Mouse (Mus musculus) embryonic facial prominence, embryonic 12.5 days (tissue): ENCODE data around the gene Padi2. TPM values are rescaled to one million over a fixed set of nuclear protein-coding genes. Genes with fewer than 3 reads are reported as not detected.

Source experiments
- ATAC-seq: fragments of 200-750 bp; cut with Nextera tagmentation; 2 replicates; pipeline ENCODE4 v1.8.0; 2017; ENCODE audit not compliant: insufficient number of reproducible peaks, insufficient read depth, low FRiP score, low TSS enrichment
- H3K27ac ChIP-seq: fragments of 300-500 bp; sonication (generic); 2 replicates; pipeline ENCODE4 v1.5.1; 2016; ENCODE audit warnings: mild to moderate bottlenecking
- H3K27me3 ChIP-seq: fragments of 300-500 bp; sonication (generic); 2 replicates; pipeline ENCODE4 v1.6.1; 2016; ENCODE audit warnings: mild to moderate bottlenecking, moderate library complexity
- H3K36me3 ChIP-seq: fragments of 300-500 bp; sonication (generic); 2 replicates; pipeline ENCODE4 v1.6.1; 2016; ENCODE audit warnings: mild to moderate bottlenecking
- H3K4me1 ChIP-seq: fragments of 300-500 bp; sonication (generic); 2 replicates; pipeline ENCODE4 v1.6.1; 2016
- H3K4me2 ChIP-seq: fragments of 300-500 bp; sonication (generic); replicated peaks from 2 replicates; pipeline ENCODE4 v1.6.1; 2016; ENCODE audit warnings: mild to moderate bottlenecking, moderate library complexity
- H3K4me3 ChIP-seq: fragments of 300-500 bp; sonication (generic); 2 replicates; pipeline ENCODE4 v1.5.1; 2016; ENCODE audit warnings: mild to moderate bottlenecking
- H3K9ac ChIP-seq: fragments of 300-500 bp; sonication (generic); 2 replicates; pipeline ENCODE4 v1.6.1; 2016; ENCODE audit warnings: mild to moderate bottlenecking, moderate library complexity
- H3K9me3 ChIP-seq: fragments of 300-500 bp; sonication (generic); 2 replicates; pipeline ENCODE4 v1.6.1; 2016; ENCODE audit warnings: mild to moderate bottlenecking, moderate library complexity
- WGBS: fragments of 180-500 bp; shearing (Covaris S2); methylation state at CpG from one replicate; pipeline ENCODE4 v1.1.7; 2016; 5-methylcytosine and 5-hydroxymethylcytosine counted together
- polyA plus RNA-seq: library from polyadenylated mRNA; unstranded; fragments of >200 nt; fragmentation: Nextera tagmentation; extraction: Ambion mirVana; gene quantifications from 2 replicates; pipeline ENCODE4 v1.2.1, GENCODE M21; 2016

The Padi2 gene
- polyA plus RNA-seq, 1 experiment from 2014 or later = 3.6 TPM

DNA sequence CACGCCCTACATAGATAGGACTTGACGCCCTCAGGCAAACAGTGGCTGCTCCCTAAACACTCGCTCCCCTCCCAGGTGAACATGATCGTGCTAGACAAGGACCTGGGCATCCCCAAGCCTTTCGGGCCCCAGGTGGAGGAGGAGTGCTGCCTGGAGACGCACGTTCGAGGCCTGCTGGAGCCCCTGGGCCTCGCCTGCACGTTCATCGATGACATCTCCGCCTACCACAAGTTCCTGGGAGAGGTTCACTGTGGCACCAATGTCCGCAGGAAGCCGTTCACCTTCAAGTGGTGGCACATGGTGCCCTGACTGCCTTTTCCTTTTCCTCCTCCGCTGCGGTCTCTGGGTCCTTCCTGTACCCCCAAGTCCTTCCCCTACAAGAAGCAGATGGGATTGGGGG, 43.5 kb downstream of the Padi2 start:
- no peak overlapping the region for H3K9ac ChIP-seq
- 87% methylated on average over 16 of the region's 16 CpGs for WGBS
- H3K4me1 ChIP-seq = no peaks in the 10 kb centered on the region
- H3K4me3 ChIP-seq = no peak overlapping the region
- no peak overlapping the region for H3K27ac ChIP-seq
- ATAC-seq = no peak
- no peaks in the 10 kb centered on the region for H3K9me3 ChIP-seq
- no peaks in the 10 kb centered on the region for H3K27me3 ChIP-seq
- no peak overlapping the region for H3K4me2 ChIP-seq
- H3K36me3 ChIP-seq = no peaks in the 10 kb centered on the region

DNA sequence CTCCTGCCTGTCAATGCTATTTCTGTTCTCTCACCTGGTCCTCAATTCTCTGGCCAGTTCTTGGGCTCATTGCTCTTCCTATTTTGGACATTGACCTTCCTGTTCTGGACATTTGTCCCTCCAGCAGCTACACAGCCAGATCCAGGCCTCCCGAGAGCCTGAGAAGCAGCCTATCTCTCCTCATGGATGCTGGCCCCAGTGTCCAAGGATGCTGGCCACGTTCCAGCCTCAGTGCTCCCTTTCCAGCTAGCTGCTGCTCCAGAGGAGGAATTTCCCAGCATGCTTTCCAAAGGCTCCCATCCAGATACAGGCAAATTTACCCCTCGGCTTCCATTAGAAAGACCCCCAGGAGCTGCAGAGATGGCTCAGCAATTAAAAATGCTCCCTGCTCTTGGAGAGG, 44.4 kb downstream of the Padi2 start:
- H3K9me3 ChIP-seq = no peaks in the 10 kb centered on the region
- no peaks in the 10 kb centered on the region for H3K36me3 ChIP-seq
- H3K9ac ChIP-seq = no peak overlapping the region
- no peaks in the 10 kb centered on the region for H3K27me3 ChIP-seq
- no peak overlapping the region for H3K4me3 ChIP-seq
- H3K27ac ChIP-seq = no peak overlapping the region
- ATAC-seq = no peak
- 82% methylated on average over 3 of the region's 3 CpGs for WGBS
- H3K4me1 ChIP-seq = no peaks in the 10 kb centered on the region
- H3K4me2 ChIP-seq = no peak overlapping the region

DNA sequence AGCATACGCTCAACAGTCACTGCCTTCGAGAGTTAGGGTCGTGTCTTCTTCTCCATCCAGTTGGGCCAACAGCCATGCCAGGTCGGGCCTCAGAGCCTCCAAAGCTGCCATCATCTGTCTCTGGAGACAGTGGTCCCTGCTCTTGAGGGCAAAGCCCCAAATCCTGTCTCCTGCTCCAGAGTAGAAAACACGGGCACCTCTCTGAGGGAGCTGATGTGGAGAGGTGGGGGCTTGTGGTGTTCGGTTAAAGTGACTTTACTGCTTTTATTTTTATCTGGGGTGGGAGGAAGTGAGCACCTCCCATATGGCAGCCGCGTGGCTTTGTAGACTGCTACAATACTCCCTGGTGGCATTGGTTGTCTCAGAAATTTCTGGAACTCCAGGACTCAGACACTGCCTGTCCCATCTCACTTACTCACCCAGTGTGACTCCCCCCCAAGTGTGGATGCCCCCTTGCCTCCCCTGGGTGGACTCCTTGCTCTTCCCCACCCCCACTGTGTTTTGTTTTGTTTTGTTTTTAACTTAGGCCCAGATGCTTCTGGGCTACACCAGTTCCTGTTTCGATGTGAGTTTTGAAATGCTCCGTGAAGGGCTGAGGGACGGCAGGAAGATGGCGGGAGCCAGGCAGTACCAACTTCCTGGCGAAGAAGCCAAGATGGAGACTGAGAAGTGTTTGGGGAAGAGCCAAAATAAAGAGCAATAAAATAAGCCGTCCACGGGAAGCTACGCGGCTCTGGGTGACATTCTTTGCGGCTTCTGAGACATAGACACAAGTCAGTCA, 45.9 kb downstream of the Padi2 start:
- Histone ChIP-seq H3K27me3 (no peaks in the 10 kb centered on the region), H3K4me2 (no peak overlapping the region), H3K36me3 (no peaks in the 10 kb centered on the region), H3K27ac (no peak overlapping the region), H3K4me1 (peaks cover 3% of the 10 kb centered on the region), H3K9me3 (no peaks in the 10 kb centered on the region), H3K4me3 (no peak overlapping the region), H3K9ac (no peak overlapping the region)
- 84% methylated on average over 18 of the region's 18 CpGs for WGBS
- no peak for ATAC-seq

DNA sequence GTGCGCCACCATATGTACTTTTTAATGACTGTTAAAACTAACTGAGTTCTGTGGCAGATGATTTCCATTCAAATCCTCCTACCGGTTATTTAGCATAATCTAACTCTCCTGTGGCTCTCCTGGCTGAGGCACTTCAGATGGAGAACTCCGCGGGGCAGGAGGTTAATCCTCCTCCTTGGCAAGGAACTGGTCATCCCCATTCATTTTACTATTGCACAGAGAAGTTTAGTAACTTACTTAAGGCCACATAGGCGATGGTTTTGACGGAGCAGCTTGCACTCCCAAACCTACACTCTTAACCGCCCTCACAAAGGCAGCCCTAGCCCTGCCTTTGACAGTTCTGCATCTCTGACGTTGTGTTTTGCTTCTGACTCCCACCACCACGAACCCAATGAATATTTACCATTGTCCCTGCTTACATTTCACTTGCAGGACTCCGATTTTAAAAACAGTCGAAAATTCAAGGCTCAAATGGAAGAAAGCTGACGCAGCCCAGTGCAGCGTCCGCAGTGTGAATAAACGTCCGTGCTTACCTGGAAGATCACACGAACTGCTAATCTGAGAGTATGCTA, 51.1 kb downstream of the Padi2 start:
- Histone ChIP-seq H3K27ac (peak overlapping the region; percentile 72; the same call in 1 of the 2 replicates), H3K9ac (peak overlapping the region; percentile 37; the same call in 1 of the 2 replicates), H3K4me2 (peak overlapping the region; percentile 64), H3K4me1 (peaks cover 13% of the 10 kb centered on the region), H3K36me3 (no peaks in the 10 kb centered on the region), H3K4me3 (peak overlapping the region; percentile 33), H3K27me3 (no peaks in the 10 kb centered on the region), H3K9me3 (no peaks in the 10 kb centered on the region)
- no peak for ATAC-seq
- WGBS = 5% methylated on average over 17 of the region's 17 CpGs

DNA sequence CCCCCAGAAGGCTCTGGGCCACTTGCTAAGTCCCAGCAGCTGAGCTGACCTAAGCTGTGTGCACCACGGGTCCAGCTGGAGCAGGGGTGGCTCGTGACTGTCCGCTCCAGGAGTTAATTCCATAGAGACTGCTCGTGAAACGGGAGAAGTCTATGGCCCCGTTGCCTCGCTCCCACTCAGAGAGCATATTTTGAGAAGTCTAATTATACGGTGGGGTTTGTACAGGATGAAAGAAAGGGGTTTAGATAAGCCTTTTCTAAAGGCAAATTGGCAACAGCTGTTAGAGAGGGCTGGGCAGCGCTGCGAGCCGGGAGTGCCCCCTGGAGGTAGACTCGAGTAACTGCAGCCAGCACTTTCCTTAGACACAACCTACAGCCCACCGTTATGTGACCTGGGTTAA, 51.6 kb downstream of the Padi2 start:
- H3K27me3 ChIP-seq = no peaks in the 10 kb centered on the region
- H3K4me3 ChIP-seq = peak overlapping the region; percentile 33
- no peaks in the 10 kb centered on the region for H3K9me3 ChIP-seq
- peak overlapping the region; percentile 64 for H3K4me2 ChIP-seq
- H3K27ac ChIP-seq = peak overlapping the region; percentile 72; the same call in 1 of the 2 replicates
- ATAC-seq = peak; percentile 55; the same call in 1 of the 2 replicates
- WGBS = under 1% methylated on average over 13 of the region's 13 CpGs
- peak overlapping the region; percentile 37; the same call in 1 of the 2 replicates for H3K9ac ChIP-seq
- no peaks in the 10 kb centered on the region for H3K36me3 ChIP-seq
- H3K4me1 ChIP-seq = peaks cover 18% of the 10 kb centered on the region

DNA sequence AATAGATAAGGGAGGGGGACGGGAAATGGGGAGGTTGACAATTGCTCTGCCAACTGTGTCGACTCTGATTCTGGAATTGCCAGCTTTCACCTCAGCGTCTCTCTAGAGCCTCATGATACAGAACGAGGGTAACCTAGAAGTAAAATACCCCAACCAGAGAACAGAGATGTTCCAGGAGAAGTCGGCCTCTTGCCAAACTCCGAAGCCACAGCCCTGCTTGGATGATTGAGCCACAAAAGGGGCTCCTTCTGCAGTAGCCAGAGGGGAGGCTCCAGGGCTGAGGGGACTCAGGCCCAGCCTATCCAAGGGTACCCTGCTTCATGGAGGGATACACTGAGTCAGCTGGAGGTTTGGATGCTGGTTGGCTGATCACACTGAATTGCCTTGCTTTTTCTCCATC, 52.2 kb downstream of the Padi2 start:
- Histone ChIP-seq H3K4me3 (no peak overlapping the region), H3K27me3 (no peaks in the 10 kb centered on the region), H3K9ac (no peak overlapping the region), H3K9me3 (no peaks in the 10 kb centered on the region), H3K36me3 (no peaks in the 10 kb centered on the region), H3K4me1 (peaks cover 22% of the 10 kb centered on the region), H3K4me2 (no peak overlapping the region), H3K27ac (no peak overlapping the region)
- WGBS = 52% methylated on average over 6 of the region's 6 CpGs
- ATAC-seq = no peak

DNA sequence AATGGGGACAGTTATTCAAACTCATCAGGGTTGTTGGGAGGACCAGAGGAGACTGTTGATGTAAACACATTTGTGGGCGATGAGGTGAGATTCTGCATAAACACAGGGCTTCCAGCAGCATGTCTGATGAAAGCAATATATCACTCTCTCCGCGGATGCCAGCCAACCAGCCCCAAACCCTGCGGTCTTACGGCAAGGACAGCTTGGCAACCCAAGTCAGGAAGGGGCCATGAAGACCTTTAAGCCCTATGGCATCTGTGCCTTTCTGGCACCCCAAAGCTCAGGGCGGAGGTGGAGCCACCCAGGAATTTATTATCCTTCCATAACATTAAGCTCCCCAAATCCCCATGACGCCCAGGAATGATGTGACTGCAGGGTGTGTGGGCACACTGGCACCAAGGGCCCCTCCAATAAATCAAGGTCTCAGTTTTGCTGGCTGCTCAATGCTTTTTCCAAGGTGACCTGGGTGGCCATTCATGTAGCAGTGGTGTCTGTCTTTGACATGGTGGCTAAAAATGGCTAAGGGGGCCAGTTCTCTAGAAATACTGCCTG, 53.1 kb downstream of the Padi2 start:
- H3K27ac ChIP-seq = no peak overlapping the region
- WGBS = 87% methylated on average over 7 of the region's 7 CpGs
- H3K4me2 ChIP-seq = no peak overlapping the region
- H3K36me3 ChIP-seq = no peaks in the 10 kb centered on the region
- no peak overlapping the region for H3K4me3 ChIP-seq
- no peaks in the 10 kb centered on the region for H3K27me3 ChIP-seq
- H3K9ac ChIP-seq = no peak overlapping the region
- ATAC-seq = no peak
- peaks cover 22% of the 10 kb centered on the region for H3K4me1 ChIP-seq
- no peaks in the 10 kb centered on the region for H3K9me3 ChIP-seq

DNA sequence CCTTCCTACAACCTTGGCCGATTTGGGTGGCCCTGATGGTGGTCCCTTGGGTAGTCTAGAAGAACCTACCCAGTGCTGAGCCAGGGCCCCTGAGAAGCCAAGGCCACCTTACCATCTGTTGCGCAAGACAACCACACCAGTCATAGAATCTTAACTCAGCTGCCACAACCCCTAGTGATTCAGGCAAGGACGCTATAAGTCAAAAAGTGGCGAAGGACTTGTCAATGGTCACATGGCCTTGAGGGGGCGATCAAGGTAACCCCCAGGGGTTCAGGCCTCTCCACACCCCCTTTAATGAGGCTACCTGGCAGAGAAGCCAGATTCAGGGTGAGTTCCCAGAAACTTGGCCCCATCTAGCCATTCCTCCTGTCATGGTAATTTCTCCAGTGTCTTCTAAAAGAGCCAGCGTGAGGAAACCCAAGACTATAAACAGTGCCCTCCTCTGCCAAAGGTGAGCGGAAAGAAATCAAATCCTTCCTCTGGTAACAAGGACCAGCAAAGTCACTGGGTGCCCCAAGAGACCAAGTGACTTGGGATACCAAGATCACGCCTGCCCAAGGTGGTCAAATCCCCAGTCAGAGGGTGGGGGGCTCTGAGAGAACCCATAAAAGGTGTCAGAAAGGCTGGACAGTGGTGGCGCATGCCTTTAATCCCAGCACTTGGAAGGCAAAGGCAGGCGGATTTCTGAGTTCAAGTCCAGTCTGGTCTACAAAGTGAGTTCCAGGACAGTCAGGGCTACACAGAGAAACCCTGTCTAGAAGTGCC, 53.8 kb downstream of the Padi2 start:
- peaks cover 22% of the 10 kb centered on the region for H3K4me1 ChIP-seq
- H3K4me3 ChIP-seq = 0 out of 2 replicates have a peak overlapping the region, but pooled peaks have one; percentile 89
- no peaks in the 10 kb centered on the region for H3K27me3 ChIP-seq
- H3K9ac ChIP-seq = no peak overlapping the region
- no peak overlapping the region for H3K4me2 ChIP-seq
- H3K27ac ChIP-seq = no peak overlapping the region
- H3K36me3 ChIP-seq = no peaks in the 10 kb centered on the region
- ATAC-seq = no peak
- H3K9me3 ChIP-seq = no peaks in the 10 kb centered on the region
- 78% methylated on average over 10 of the region's 10 CpGs for WGBS

DNA sequence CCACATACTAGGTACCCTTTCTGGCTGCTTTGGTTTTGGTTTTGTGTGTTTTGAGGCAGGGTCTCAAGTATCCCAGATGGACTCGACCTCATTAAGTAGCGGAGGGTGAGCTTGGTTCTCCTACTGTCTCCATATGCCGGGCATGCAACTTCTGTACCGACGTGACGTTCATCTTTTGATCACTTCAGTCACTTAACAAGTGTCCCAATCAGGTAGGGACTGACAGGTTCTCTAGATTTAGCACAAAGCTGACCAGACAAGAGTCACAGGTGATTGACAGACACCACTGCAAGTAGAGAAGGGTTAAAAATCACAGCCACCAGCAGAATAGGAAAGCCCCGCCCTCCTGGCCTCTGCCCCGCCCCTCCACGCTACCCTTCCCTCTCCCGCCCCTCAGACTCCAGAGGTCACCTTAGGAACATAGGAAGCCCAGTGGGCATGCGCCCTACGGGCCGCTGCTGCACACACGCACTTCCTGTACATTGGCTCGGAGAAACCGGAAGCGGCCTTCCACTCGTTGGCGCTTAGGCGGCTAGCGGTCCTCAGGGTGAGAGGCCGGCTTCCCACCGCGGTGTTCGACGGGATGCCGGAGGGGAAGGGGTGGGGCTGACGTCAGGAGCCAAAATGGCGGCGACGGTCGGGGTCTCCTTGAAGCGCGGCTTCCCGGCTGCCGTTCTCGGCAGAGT, 54.8 kb downstream of the Padi2 start, which contains the start of gene Sdhb:
TSS of gene Sdhb (plus strand) at position 423 of the 686 bp plus-strand sequence.
- Histone ChIP-seq H3K27me3 (no peaks in the 10 kb centered on the region), H3K27ac (peak within 1 kb of the TSS; percentile 72), H3K4me2 (peak within 1 kb of the TSS; percentile 93), H3K4me1 (peaks cover 22% of the 10 kb centered on the region), H3K36me3 (peaks cover 2% of the 10 kb centered on the region; the same call in 1 of the 2 replicates), H3K9me3 (no peaks in the 10 kb centered on the region), H3K4me3 (peak within 1 kb of the TSS; percentile 89), H3K9ac (peak within 1 kb of the TSS; percentile 83)
- ATAC-seq = peak; percentile 90
- WGBS = 2% methylated on average over 36 of the region's 37 CpGs

DNA sequence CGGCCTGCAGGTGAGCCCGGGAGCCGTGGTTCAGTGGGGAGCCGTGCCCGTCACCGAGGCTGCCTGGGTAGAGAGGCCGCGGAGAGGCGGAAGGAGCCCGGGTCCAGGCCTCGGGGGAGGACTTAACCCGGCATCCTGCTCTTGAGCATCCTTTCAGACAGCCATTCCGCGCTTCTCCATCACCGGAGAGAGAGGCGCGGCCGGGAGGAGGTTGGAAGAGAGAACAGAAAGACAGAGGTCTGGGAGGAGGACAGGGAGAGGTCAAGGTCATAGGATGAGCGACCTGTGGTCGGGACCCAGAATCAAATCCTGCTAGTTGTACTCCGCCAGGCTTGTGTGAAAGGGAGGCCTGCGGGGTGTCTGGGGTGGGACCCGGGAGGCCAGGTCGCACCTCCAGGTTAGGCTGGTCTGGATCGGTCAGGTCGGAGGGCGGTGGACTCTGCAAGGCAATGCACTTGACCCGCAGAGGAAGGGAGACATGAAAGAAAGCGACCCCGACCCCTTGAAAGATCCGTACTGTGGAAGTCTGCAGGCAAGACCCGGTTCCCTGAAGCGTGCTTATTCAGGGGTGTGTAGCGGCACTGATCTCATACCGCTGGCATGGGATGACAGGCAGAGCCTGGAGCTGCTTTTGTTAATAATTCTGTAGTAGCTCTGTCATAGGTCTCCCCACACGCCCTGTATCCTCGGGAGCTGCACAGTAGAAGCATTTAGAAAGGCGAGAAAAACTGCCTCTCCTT, 55.5 kb downstream of the Padi2 start:
- peaks cover 22% of the 10 kb centered on the region for H3K4me1 ChIP-seq
- peak overlapping the region; percentile 89 for H3K4me3 ChIP-seq
- WGBS = 1% methylated on average over 36 of the region's 38 CpGs
- H3K27ac ChIP-seq = peak overlapping the region; percentile 72
- H3K4me2 ChIP-seq = peak overlapping the region; percentile 93
- no peaks in the 10 kb centered on the region for H3K9me3 ChIP-seq
- peaks cover 8% of the 10 kb centered on the region; the same call in 1 of the 2 replicates for H3K36me3 ChIP-seq
- H3K9ac ChIP-seq = peak overlapping the region; percentile 83
- no peaks in the 10 kb centered on the region for H3K27me3 ChIP-seq
- no peak; the same call in 1 of the 2 replicates for ATAC-seq
